Mouse (Mus musculus) heart, postnatal 0 days (tissue): ENCODE data around the gene Schip1. TPM values are rescaled to one million over a fixed set of nuclear protein-coding genes. Genes with fewer than 3 reads are reported as not detected.
A peak's percentile ranks its signal among the peaks of the same experiment; 100 is the strongest.

Source experiments
- ATAC-seq: fragments of 200-750 bp; cut with Nextera tagmentation; 2 replicates; pipeline ENCODE4 v1.8.0; 2017; ENCODE audit warnings: low read depth, moderate number of reproducible peaks, moderate library complexity; ENCODE audit not compliant: insufficient read depth
- DNase-seq: peaks from one replicate; pipeline ENCODE4 v3.0.0-alpha.2; 2016; ENCODE audit warnings: low spot score
- H3K27ac ChIP-seq: fragments of 300-500 bp; sonication (generic); 2 replicates; pipeline ENCODE4 v1.5.1; 2014; ENCODE audit warnings: low read depth, mild to moderate bottlenecking
- H3K27me3 ChIP-seq: fragments of 300-500 bp; sonication (generic); 2 replicates; pipeline ENCODE4 v1.6.1; 2014; ENCODE audit warnings: low read length, mixed read lengths; ENCODE audit not compliant: control insufficient read depth, insufficient read depth
- H3K36me3 ChIP-seq: fragments of 300-500 bp; sonication (generic); replicated peaks from 2 replicates; pipeline ENCODE4 v1.6.1; 2014; ENCODE audit warnings: low read length, mixed read lengths; ENCODE audit not compliant: control insufficient read depth, insufficient read depth
- H3K4me1 ChIP-seq: fragments of 300-500 bp; sonication (generic); 2 replicates; pipeline ENCODE4 v1.6.1; 2014; ENCODE audit warnings: antibody characterized with exemption; ENCODE audit not compliant: control insufficient read depth, insufficient read depth
- H3K4me2 ChIP-seq: fragments of 300-500 bp; sonication (generic); 2 replicates; pipeline ENCODE4 v1.6.1; 2014; ENCODE audit warnings: low read depth, mild to moderate bottlenecking, low read length, moderate library complexity
- H3K4me3 ChIP-seq: fragments of 300-500 bp; sonication (generic); 2 replicates; pipeline ENCODE4 v1.5.1; 2014; ENCODE audit warnings: low read depth, low read length
- H3K9ac ChIP-seq: fragments of 300-500 bp; sonication (generic); replicated peaks from 2 replicates; pipeline ENCODE4 v1.6.1; 2014; ENCODE audit warnings: low read depth, low read length, mixed read lengths
- H3K9me3 ChIP-seq: fragments of 300-500 bp; sonication (generic); replicated peaks from 2 replicates; pipeline ENCODE4 v1.6.1; 2016; ENCODE audit warnings: low read length; ENCODE audit not compliant: control insufficient read depth
- CTCF ChIP-seq: IDR thresholded peaks from 2 replicates; pipeline ENCODE4 v1.5.1; 2016; ENCODE audit warnings: antibody characterized with exemption, control low read depth, low read depth
- EP300 ChIP-seq: IDR thresholded peaks from 2 replicates; pipeline ENCODE4 v1.6.1; 2016; ENCODE audit warnings: antibody characterized with exemption, low read depth
- WGBS: fragments of 180-500 bp; shearing (Covaris S2); extraction: QIAGEN DNeasy Blood & Tissue Kit; methylation state at CpG from one replicate; pipeline ENCODE4 v1.1.7; 2014; 5-methylcytosine and 5-hydroxymethylcytosine counted together
- polyA plus RNA-seq: library from polyadenylated mRNA; unstranded; fragments of >200 nt; fragmentation: Nextera tagmentation; extraction: Ambion mirVana; gene quantifications from 2 replicates; pipeline ENCODE4 v1.2.1, GENCODE M21; 2015
- total RNA-seq: library from RNA; depleted of rRNA; stranded (reverse); fragments of >200 nt; gene quantifications from 2 replicates; pipeline ENCODE4 v1.2.3, GENCODE M21; 2014; ENCODE audit warnings: low replicate concordance

The Schip1 gene
- total and polyA plus RNA-seq, 2 experiments from 2014 or later, result 58.4 to 74.3 TPM

GRCm38 (mm10) chr3:68633577-68633976 is 569.0 kb downstream of the Schip1 start:
- WGBS, result 93% methylated on average over 4 of the region's 4 CpGs
- ATAC-seq, result no peak

GRCm38 (mm10) chr3:68637960-68638359 is 573.4 kb downstream of the Schip1 start:
- Histone ChIP-seq H3K9ac (no peak overlapping the region), H3K9me3 (no peaks in the 10 kb centered on the region), H3K27ac (no peak overlapping the region), H3K4me2 (no peak overlapping the region), H3K36me3 (no peaks in the 10 kb centered on the region), H3K4me1 (no peaks in the 10 kb centered on the region), H3K4me3 (no peak overlapping the region), H3K27me3 (no peaks in the 10 kb centered on the region)
- ATAC-seq (no peak), DNase-seq (no peak)
- WGBS, result 55% methylated on average over 7 of the region's 7 CpGs
- no peak for TF ChIP-seq EP300
- no peak for TF ChIP-seq CTCF

More at GRCm38 (mm10) chr3:68633577-68633976, 569.0 kb downstream of the Schip1 start:
- TF ChIP-seq EP300 (no peak), CTCF (no peak)
- no peak overlapping the region for H3K4me3 ChIP-seq
- H3K4me2 ChIP-seq, result no peak overlapping the region
- H3K36me3 ChIP-seq, result no peaks in the 10 kb centered on the region; the same call in 1 of the 2 replicates
- no peaks in the 10 kb centered on the region for H3K9me3 ChIP-seq
- H3K27me3 ChIP-seq, result no peaks in the 10 kb centered on the region
- no peak overlapping the region for H3K27ac ChIP-seq
- no peak for DNase-seq
- no peak overlapping the region for H3K9ac ChIP-seq
- H3K4me1 ChIP-seq, result no peaks in the 10 kb centered on the region; the same call in 1 of the 2 replicates

DNA sequence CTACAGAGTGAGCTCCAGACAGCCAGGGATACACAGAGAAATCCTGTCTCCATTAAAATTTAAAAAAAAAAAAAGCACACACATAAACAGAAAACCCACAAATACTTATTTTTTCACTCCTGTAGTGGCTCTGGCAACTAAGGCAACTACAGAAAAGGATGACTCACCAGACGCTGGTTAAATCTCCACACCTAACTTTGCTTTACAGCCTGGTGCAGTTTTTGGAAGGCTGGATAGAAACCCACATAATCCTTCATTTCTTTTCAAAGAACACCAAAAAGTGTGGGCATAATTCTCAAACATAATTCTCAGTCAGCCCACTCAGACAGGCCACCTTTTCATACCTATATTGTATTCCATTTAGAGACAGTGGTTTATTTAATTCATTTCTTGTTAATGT is 574.1 kb downstream of the Schip1 start:
- Histone ChIP-seq H3K36me3 (no peaks in the 10 kb centered on the region), H3K9ac (no peak overlapping the region), H3K27ac (no peak overlapping the region), H3K27me3 (no peaks in the 10 kb centered on the region), H3K4me1 (no peaks in the 10 kb centered on the region), H3K9me3 (no peaks in the 10 kb centered on the region), H3K4me2 (no peak overlapping the region), H3K4me3 (no peak overlapping the region)
- DNase-seq (no peak), ATAC-seq (no peak)
- WGBS, result 91% methylated on average over 1 of the region's 1 CpGs
- TF ChIP-seq CTCF, result no peak
- TF ChIP-seq EP300, result no peak

GRCm38 (mm10) chr3:68642935-68643334 is 578.3 kb downstream of the Schip1 start:
- 72% methylated on average over 7 of the region's 7 CpGs for WGBS
- H3K9ac ChIP-seq, result no peak overlapping the region
- ATAC-seq (no peak), DNase-seq (no peak)
- H3K4me1 ChIP-seq, result no peaks in the 10 kb centered on the region
- no peak overlapping the region for H3K4me3 ChIP-seq
- no peak overlapping the region for H3K4me2 ChIP-seq
- H3K27me3 ChIP-seq, result no peaks in the 10 kb centered on the region
- TF ChIP-seq CTCF, result no peak
- H3K27ac ChIP-seq, result no peak overlapping the region
- H3K9me3 ChIP-seq, result no peaks in the 10 kb centered on the region
- H3K36me3 ChIP-seq, result no peaks in the 10 kb centered on the region

- Histone ChIP-seq H3K36me3 (no peaks in the 10 kb centered on the region), H3K4me1 (no peaks in the 10 kb centered on the region), H3K4me3 (no peak overlapping the region), H3K27ac (no peak overlapping the region), H3K9ac (no peak overlapping the region), H3K9me3 (no peaks in the 10 kb centered on the region), H3K4me2 (no peak overlapping the region), H3K27me3 (no peaks in the 10 kb centered on the region)
- TF ChIP-seq EP300 (no peak), CTCF (peak; percentile 55)
- no peak for DNase-seq
- peak; percentile 33; the same call in 1 of the 2 replicates for ATAC-seq
- 74% methylated on average over 6 of the region's 6 CpGs for WGBS
These were observed 582.0 kb downstream of the Schip1 start for GRCm38 (mm10) chr3:68646387-68647130.

DNA sequence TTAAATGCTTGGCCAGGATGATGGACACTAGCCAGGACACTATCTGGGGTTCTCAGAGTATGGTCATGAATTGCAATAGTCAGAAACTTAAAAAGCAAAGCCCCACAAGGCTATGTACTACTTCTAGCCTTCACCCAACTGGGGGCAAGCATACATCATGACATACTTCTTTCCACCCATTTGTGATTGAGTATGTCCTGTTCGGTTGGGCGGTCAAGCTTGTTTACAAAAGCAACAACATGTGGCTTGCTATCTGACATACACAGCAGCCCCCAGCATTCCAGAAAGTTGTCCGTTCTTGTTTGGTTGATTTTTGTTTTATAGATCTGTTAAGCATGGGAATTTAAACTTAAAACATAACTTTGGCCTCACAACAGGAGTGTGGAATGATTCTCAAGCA is 582.7 kb downstream of the Schip1 start:
- H3K4me3 ChIP-seq, result no peak overlapping the region
- no peak overlapping the region for H3K27ac ChIP-seq
- H3K27me3 ChIP-seq, result no peaks in the 10 kb centered on the region
- H3K4me1 ChIP-seq, result no peaks in the 10 kb centered on the region
- no peak for DNase-seq
- no peak for ATAC-seq
- no peak overlapping the region for H3K4me2 ChIP-seq
- no peaks in the 10 kb centered on the region for H3K9me3 ChIP-seq
- H3K9ac ChIP-seq, result no peak overlapping the region
- TF ChIP-seq CTCF (no peak), EP300 (no peak)
- 70% methylated on average over 3 of the region's 3 CpGs for WGBS
- no peaks in the 10 kb centered on the region for H3K36me3 ChIP-seq
